Mouse (Mus musculus) ES-E14 (cell line): Measurements from ENCODE around the gene Fmo4. TPM values are rescaled to one million over a fixed set of nuclear protein-coding genes. Genes with fewer than 3 reads are reported as not detected.

ENCODE experiments used
- DNase-seq: peaks from one replicate; pipeline ENCODE4 v3.0.0-alpha.2; 2013; ENCODE audit warnings: low read depth, low spot score
- H3K27ac ChIP-seq: 2 replicates; pipeline ENCODE4 v1.5.1; 2012; ENCODE audit warnings: low read depth, mild to moderate bottlenecking, low read length, moderate library complexity, mixed read lengths; ENCODE audit not compliant: poor library complexity, insufficient read depth, severe bottlenecking
- H3K36me3 ChIP-seq: 2 replicates; pipeline ENCODE4 v1.6.1; 2012; ENCODE audit warnings: mild to moderate bottlenecking, low read length, moderate library complexity, mixed read lengths; ENCODE audit not compliant: control insufficient read depth, poor library complexity, insufficient read depth, severe bottlenecking
- H3K4me1 ChIP-seq, 2 experiments: fragments of 150-350 bp in 1 of 2; sonication (generic) in 1 of 2; 2 replicates each; pipeline ENCODE4 v1.6.1; 2012; ENCODE audit warnings: low read length in 2 of 2, mild to moderate bottlenecking in 1 of 2, mixed read lengths in 1 of 2; ENCODE audit not compliant: control insufficient read depth in 2 of 2, insufficient read depth in 2 of 2, poor library complexity in 1 of 2
- H3K4me3 ChIP-seq, 2 experiments: fragments of 150-350 bp in 1 of 2; sonication (generic) in 1 of 2; 2 replicates each; pipeline ENCODE4 v1.5.1; 2012; ENCODE audit warnings: low read length in 2 of 2, low read depth in 1 of 2, mild to moderate bottlenecking in 1 of 2, mixed read lengths in 1 of 2; ENCODE audit not compliant: insufficient read depth in 1 of 2, poor library complexity in 1 of 2, severe bottlenecking in 1 of 2
- H3K9ac ChIP-seq: 2 replicates; pipeline ENCODE4 v1.6.1; 2012; ENCODE audit warnings: low read depth, mild to moderate bottlenecking, low read length, mixed read lengths; ENCODE audit not compliant: poor library complexity, insufficient read depth, severe bottlenecking
- H3K9me3 ChIP-seq: fragments of 150-350 bp; sonication (generic); 2 replicates; pipeline ENCODE4 v1.6.1; 2012; ENCODE audit warnings: low read depth, mild to moderate bottlenecking, low read length; ENCODE audit not compliant: control insufficient read depth, insufficient read depth
- CHD2 ChIP-seq: IDR thresholded peaks from 2 replicates; pipeline ENCODE4 v1.6.1; 2014; ENCODE audit warnings: mild to moderate bottlenecking, low read depth, low read length, inconsistent platforms
- HCFC1 ChIP-seq: IDR thresholded peaks from 2 replicates; pipeline ENCODE4 v1.6.1; 2012; ENCODE audit warnings: low read length, inconsistent platforms, borderline replicate concordance; ENCODE audit not compliant: insufficient read depth
- MAFK ChIP-seq: IDR thresholded peaks from 2 replicates; pipeline ENCODE4 v1.6.1; 2014; ENCODE audit warnings: mild to moderate bottlenecking, low read depth, low read length, inconsistent platforms; ENCODE audit not compliant: insufficient read depth
- ZC3H11A ChIP-seq: IDR thresholded peaks from 2 replicates; pipeline ENCODE4 v1.6.1; 2012; ENCODE audit warnings: low read depth, mild to moderate bottlenecking, inconsistent platforms, low read length, borderline replicate concordance
- ZNF384 ChIP-seq: IDR thresholded peaks from 2 replicates; pipeline ENCODE4 v1.6.1; 2012; ENCODE audit warnings: low read depth, low read length, inconsistent platforms
- in situ Hi-C, 2 experiments: fragments of 600-800 bp; cut with MboI; formaldehyde crosslinking; loops; one replicate each; pipeline ENCODE4 v1.15.1; 2025; ENCODE audit warnings: low sequenced_read_pairs in 2 of 2, inconsistent platforms in 1 of 2; ENCODE audit not compliant: unreplicated experiment in 2 of 2
- total RNA-seq: library from RNA; depleted of rRNA; stranded (reverse); fragments of 300-350 nt; gene quantifications from 2 replicates; pipeline ENCODE4 v1.2.3, GENCODE M21; 2012

The Fmo4 gene
- total RNA-seq, 1 experiment = not detected

DNA sequence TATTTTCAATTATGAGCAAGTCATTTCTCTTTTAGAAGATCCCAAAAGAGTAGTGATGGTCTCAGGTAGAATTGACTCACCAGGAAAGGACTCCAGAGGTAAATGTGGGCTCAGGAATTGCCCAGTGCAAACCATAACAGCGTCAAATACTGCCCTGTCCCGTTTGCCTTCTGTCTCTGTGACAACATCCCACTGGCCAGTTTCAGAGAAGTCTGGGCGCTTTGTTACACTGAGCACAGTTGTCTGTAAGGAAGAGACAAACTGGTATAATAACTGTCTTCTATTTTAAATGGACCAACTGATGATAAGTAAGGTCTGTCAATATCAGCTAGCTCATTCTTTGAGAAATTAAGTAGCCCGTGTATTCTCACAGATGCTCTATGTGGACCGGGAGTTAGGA lies 6.3 kb downstream of the Fmo4 start:
- no peak overlapping the region for H3K4me3 ChIP-seq
- H3K9ac ChIP-seq = no peak overlapping the region
- no peaks in the 10 kb centered on the region for H3K36me3 ChIP-seq
- no peaks in the 10 kb centered on the region for H3K4me1 ChIP-seq
- no peak for DNase-seq
- H3K27ac ChIP-seq = no peak overlapping the region
- in situ Hi-C loops = no loop called here
- no peaks in the 10 kb centered on the region for H3K9me3 ChIP-seq
- TF ChIP-seq MAFK (no peak), ZNF384 (no peak), CHD2 (no peak), ZC3H11A (no peak), HCFC1 (no peak)

GRCm38 (mm10) chr1:162805011-162805410 lies 8.8 kb downstream of the Fmo4 start:
- H3K4me1 ChIP-seq = no peaks in the 10 kb centered on the region
- in situ Hi-C loops = no loop called here
- no peak overlapping the region for H3K4me3 ChIP-seq
- H3K36me3 ChIP-seq = no peaks in the 10 kb centered on the region
- TF ChIP-seq ZC3H11A (no peak), MAFK (no peak), CHD2 (no peak), HCFC1 (no peak), ZNF384 (no peak)
- no peak for DNase-seq
- H3K9ac ChIP-seq = no peak overlapping the region
- no peak overlapping the region for H3K27ac ChIP-seq
- no peaks in the 10 kb centered on the region for H3K9me3 ChIP-seq

- no peak for DNase-seq
- Histone ChIP-seq H3K27ac (no peak overlapping the region), H3K36me3 (no peaks in the 10 kb centered on the region), H3K4me1 (no peaks in the 10 kb centered on the region), H3K4me3 (no peak overlapping the region), H3K9me3 (no peaks in the 10 kb centered on the region), H3K9ac (no peak overlapping the region)
- TF ChIP-seq CHD2 = no peak
- no peak for TF ChIP-seq ZC3H11A
- no peak for TF ChIP-seq HCFC1
- no peak for TF ChIP-seq MAFK
- no peak for TF ChIP-seq ZNF384
- in situ Hi-C loops = no loop called here
Measured at GRCm38 (mm10) chr1:162796441-162796840, 17.3 kb downstream of the Fmo4 start.

DNA sequence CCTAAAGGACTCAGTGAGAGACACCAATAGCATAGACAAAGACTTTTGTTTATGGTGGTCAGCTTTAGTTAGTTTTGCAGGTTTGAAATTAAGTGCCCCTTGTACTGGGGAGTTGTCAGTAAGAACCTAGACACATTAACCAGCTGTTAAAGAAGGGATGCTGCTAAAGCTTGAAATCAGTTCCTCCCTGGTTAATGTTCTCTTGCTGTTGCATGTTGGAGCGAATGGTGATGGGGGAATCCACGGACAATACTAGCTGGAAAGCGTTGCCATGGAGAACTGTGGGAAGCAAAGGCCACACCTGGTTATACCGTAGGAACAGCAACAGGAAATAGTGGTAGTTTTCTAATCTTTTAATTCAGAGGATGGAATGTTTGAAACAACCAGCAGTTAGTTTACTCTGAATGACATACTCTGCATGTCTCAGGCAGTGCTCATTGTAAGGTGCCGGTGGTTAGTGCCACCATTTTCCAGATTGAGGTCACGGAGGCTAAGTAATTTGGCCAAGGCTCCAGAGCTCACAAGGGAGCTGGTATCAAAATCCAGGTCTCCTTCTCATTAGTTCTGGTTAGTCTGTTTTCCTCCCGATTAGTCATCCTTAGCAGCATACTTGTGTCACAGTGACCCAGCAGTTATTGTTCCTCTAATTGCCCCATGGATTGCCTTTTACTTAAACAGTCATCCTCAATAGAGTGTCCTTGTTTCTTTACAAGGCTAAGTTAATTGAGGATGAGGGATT lies 21.3 kb downstream of the Fmo4 start:
- in situ Hi-C loops = no loop called here
- H3K9me3 ChIP-seq = no peaks in the 10 kb centered on the region
- H3K36me3 ChIP-seq = no peaks in the 10 kb centered on the region
- TF ChIP-seq HCFC1 (no peak), ZNF384 (no peak), ZC3H11A (no peak), CHD2 (no peak), MAFK (no peak)
- no peak overlapping the region for H3K27ac ChIP-seq
- no peak overlapping the region for H3K4me3 ChIP-seq
- no peaks in the 10 kb centered on the region for H3K4me1 ChIP-seq
- H3K9ac ChIP-seq = no peak overlapping the region
- no peak for DNase-seq

DNA sequence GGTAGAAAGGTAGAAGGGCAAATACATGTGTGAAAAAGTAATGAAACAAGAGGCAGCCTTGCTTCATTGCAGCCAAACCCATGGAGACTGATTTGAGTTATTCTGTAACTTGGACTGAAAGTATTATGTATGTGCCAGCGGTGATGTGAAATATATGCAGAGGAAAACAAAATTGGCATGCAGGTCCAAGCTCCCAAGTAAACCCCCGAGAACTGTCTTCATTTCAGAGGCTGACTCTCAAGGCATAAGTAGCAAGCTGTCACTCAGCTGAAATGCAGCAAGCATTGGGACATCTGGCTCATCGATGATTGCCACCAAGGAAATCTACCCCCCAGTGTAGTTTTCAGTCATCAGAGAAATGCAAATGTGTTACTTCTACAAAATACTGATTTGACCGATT lies 28.6 kb downstream of the Fmo4 start:
- Histone ChIP-seq H3K9ac (no peak overlapping the region), H3K9me3 (no peaks in the 10 kb centered on the region), H3K27ac (no peak overlapping the region), H3K4me3 (no peak overlapping the region), H3K36me3 (no peaks in the 10 kb centered on the region), H3K4me1 (no peaks in the 10 kb centered on the region)
- no peak for TF ChIP-seq CHD2
- TF ChIP-seq ZNF384 = no peak
- TF ChIP-seq ZC3H11A = no peak
- TF ChIP-seq HCFC1 = no peak
- no peak for TF ChIP-seq MAFK
- in situ Hi-C loops = no loop called here
- no peak for DNase-seq
